In genomic region chr11:101442127-101442693, GRCm38 (mm10) we compare ENCODE assay signal across 8 mouse cellular contexts. TPM values are rescaled to one million over a fixed set of nuclear protein-coding genes. Genes with fewer than 3 reads are reported as not detected.
DNase-seq lines count a peak whose midpoint lies in the region; ATAC-seq and TF ChIP-seq lines count a peak whose summit lies in the region.

TSS of gene Rpl27 (plus strand) at chr11:101442298.

- in situ Hi-C loops in CH12.LX (cut with MboI; ENCODE audit: low pct_ligation_motif_present, low pct_unique_long_range_greater_than_20kb, low sequenced_read_pairs), result no loop called here

- H3K36me3 ChIP-seq in CH12.LX (replicated peaks in 1 of 2; ENCODE audit: control insufficient read depth in 1 of 2, insufficient read depth in 1 of 2, low read length in 1 of 2), result peaks cover 29 to 33% of the 10 kb centered on the region in 2 experiments
- peaks cover 15% of the 10 kb centered on the region; the same call in 1 of the 2 replicates for H3K36me3 ChIP-seq in forebrain, embryonic 11.5 days (ENCODE audit: control insufficient read depth, insufficient read depth, low read length)
- peaks cover 20% of the 10 kb centered on the region for H3K36me3 ChIP-seq in heart, embryonic 16.5 days (ENCODE audit: control insufficient read depth, insufficient read depth)
- peaks cover 33% of the 10 kb centered on the region for H3K36me3 ChIP-seq in liver, embryonic 15.5 days (replicated peaks)
- H3K36me3 ChIP-seq in neural tube, embryonic 12.5 days, result peaks cover 26% of the 10 kb centered on the region

- peak; percentile 65 for TF ChIP-seq RAD21 in CH12.LX (IDR thresholded peaks at IDR 0.05; ENCODE audit: low read depth, low read length)

- H3K9me3 ChIP-seq in CH12.LX (replicated peaks; ENCODE audit: low read length), result no peaks in the 10 kb centered on the region
- no peaks in the 10 kb centered on the region for H3K9me3 ChIP-seq in forebrain, embryonic 11.5 days (ENCODE audit: control insufficient read depth, low read length)
- no peaks in the 10 kb centered on the region for H3K9me3 ChIP-seq in heart, embryonic 16.5 days (replicated peaks; ENCODE audit: control insufficient read depth, low read length)
- H3K9me3 ChIP-seq in liver, embryonic 15.5 days (replicated peaks), result no peaks in the 10 kb centered on the region
- H3K9me3 ChIP-seq in neural tube, embryonic 12.5 days, result no peaks in the 10 kb centered on the region

- peak; percentile 99 for TF ChIP-seq POLR2A in CH12.LX (IDR thresholded peaks at IDR 0.05; ENCODE audit: low read depth, low read length)

- dilution Hi-C loops in CH12.LX (cut with MboI; ENCODE audit: extremely low pct_ligation_motif_present, extremely low pct_unique_long_range_greater_than_20kb, low sequenced_read_pairs), result no loop called here

- peak within 1 kb of the TSS; percentile 72 for H3K27ac ChIP-seq in CH12.LX (ENCODE audit: insufficient read depth, low read depth)
- H3K27ac ChIP-seq in forebrain, embryonic 11.5 days (ENCODE audit: low read depth, low read length), result peak within 1 kb of the TSS; percentile 77
- H3K27ac ChIP-seq in heart, embryonic 16.5 days (ENCODE audit: low read length), result peak within 1 kb of the TSS; percentile 91
- H3K27ac ChIP-seq in liver, embryonic 15.5 days (replicated peaks), result peak within 1 kb of the TSS; percentile 83
- peak within 1 kb of the TSS; percentile 89 for H3K27ac ChIP-seq in neural tube, embryonic 12.5 days

- DNase-seq in CH12.LX (ENCODE audit: extremely low read depth), result peak; percentile 100
- DNase-seq in c-Kit-positive CD71-positive TER-119-negative erythroid progenitor cells, embryonic 14.5 days (ENCODE audit: low read depth), result peak; percentile 100
- DNase-seq in forebrain, embryonic 11.5 days (ENCODE audit: low spot score), result peak; percentile 99
- DNase-seq in kidney, postnatal 36 days, result peak; percentile 96 to 99
- peak; percentile 100 for DNase-seq in telencephalon, adult 2 months (ENCODE audit: low read depth, low spot score)

- H3K9ac ChIP-seq in CH12.LX (ENCODE audit: insufficient read depth, low read depth), result peak within 1 kb of the TSS; percentile 100
- peak within 1 kb of the TSS; percentile 89 for H3K9ac ChIP-seq in forebrain, embryonic 11.5 days (ENCODE audit: low read length)
- peak within 1 kb of the TSS; percentile 95 for H3K9ac ChIP-seq in heart, embryonic 16.5 days (ENCODE audit: low read length)
- peak within 1 kb of the TSS; percentile 78 for H3K9ac ChIP-seq in liver, embryonic 15.5 days
- H3K9ac ChIP-seq in neural tube, embryonic 12.5 days, result peak within 1 kb of the TSS; percentile 89

- under 1% methylated on average over 42 of the region's 42 CpGs for WGBS in forebrain, embryonic 11.5 days
- under 1% methylated on average over 42 of the region's 42 CpGs for WGBS in heart, embryonic 16.5 days
- under 1% methylated on average over 42 of the region's 42 CpGs for WGBS in liver, embryonic 15.5 days (ENCODE audit: insufficient replicate concordance)
- WGBS in neural tube, embryonic 12.5 days, result under 1% methylated on average over 42 of the region's 42 CpGs

- no peaks in the 10 kb centered on the region for H3K27me3 ChIP-seq in CH12.LX (replicated peaks)
- no peaks in the 10 kb centered on the region for H3K27me3 ChIP-seq in forebrain, embryonic 11.5 days (ENCODE audit: control insufficient read depth, insufficient read depth, low read length)
- H3K27me3 ChIP-seq in heart, embryonic 16.5 days (ENCODE audit: control insufficient read depth, insufficient read depth, low read length), result no peaks in the 10 kb centered on the region
- H3K27me3 ChIP-seq in liver, embryonic 15.5 days, result no peaks in the 10 kb centered on the region
- no peaks in the 10 kb centered on the region for H3K27me3 ChIP-seq in neural tube, embryonic 12.5 days (replicated peaks)

- H3K79me2 ChIP-seq in CH12.LX (replicated peaks; ENCODE audit: control insufficient read depth, extremely low read depth, insufficient read depth, poor library complexity, severe bottlenecking), result peaks cover 32% of the 10 kb centered on the region

- TF ChIP-seq CTCF in CH12.LX (conservative IDR thresholded peaks at IDR 0.05 in 1 of 2, IDR thresholded peaks at IDR 0.05 in 1 of 2; ENCODE audit: low read depth in 2 of 2, low read length in 2 of 2), result peak; percentile 74 to 93

- peak within 1 kb of the TSS; percentile 97 for H3K4me2 ChIP-seq in CH12.LX (ENCODE audit: insufficient read depth, low read depth, poor library complexity, severe bottlenecking)
- H3K4me2 ChIP-seq in forebrain, embryonic 11.5 days (ENCODE audit: low read depth, low read length, severe bottlenecking), result peak within 1 kb of the TSS; percentile 92
- H3K4me2 ChIP-seq in heart, embryonic 16.5 days (ENCODE audit: low read depth, low read length), result peak within 1 kb of the TSS; percentile 76
- peak within 1 kb of the TSS; percentile 80 for H3K4me2 ChIP-seq in liver, embryonic 15.5 days
- peak within 1 kb of the TSS; percentile 87 for H3K4me2 ChIP-seq in neural tube, embryonic 12.5 days (replicated peaks)

- no peak; the same call in 1 of the 2 replicates for TF ChIP-seq EP300 in CH12.LX (IDR thresholded peaks at IDR 0.05; ENCODE audit: low read length)

- peak within 1 kb of the TSS; percentile 74 to 98 (median 98) for H3K4me3 ChIP-seq in CH12.LX (replicated peaks in 1 of 3; ENCODE audit: low read depth in 2 of 3, low read length in 2 of 3, poor library complexity in 1 of 3)
- H3K4me3 ChIP-seq in forebrain, embryonic 11.5 days (ENCODE audit: low read depth, low read length), result peak within 1 kb of the TSS; percentile 90
- peak within 1 kb of the TSS; percentile 91 for H3K4me3 ChIP-seq in heart, embryonic 16.5 days (ENCODE audit: low read length)
- H3K4me3 ChIP-seq in liver, embryonic 15.5 days (replicated peaks), result peak within 1 kb of the TSS; percentile 81
- H3K4me3 ChIP-seq in neural tube, embryonic 12.5 days, result peak within 1 kb of the TSS; percentile 79

- peaks cover 12 to 25% of the 10 kb centered on the region in 2 experiments for H3K4me1 ChIP-seq in CH12.LX (ENCODE audit: control insufficient read depth in 1 of 2, insufficient read depth in 2 of 2)
- H3K4me1 ChIP-seq in forebrain, embryonic 11.5 days (replicated peaks; ENCODE audit: control insufficient read depth, insufficient read depth, low read length), result peaks cover 7% of the 10 kb centered on the region
- peaks cover 7% of the 10 kb centered on the region for H3K4me1 ChIP-seq in heart, embryonic 16.5 days (ENCODE audit: control insufficient read depth, insufficient read depth, low read length)
- peaks cover 25% of the 10 kb centered on the region for H3K4me1 ChIP-seq in liver, embryonic 15.5 days (replicated peaks)
- peaks cover 17% of the 10 kb centered on the region for H3K4me1 ChIP-seq in neural tube, embryonic 12.5 days

- peak; percentile 97 for ATAC-seq in forebrain, embryonic 11.5 days (replicated peaks; ENCODE audit: low FRiP score)
- peak; percentile 99 for ATAC-seq in heart, embryonic 16.5 days (replicated peaks; ENCODE audit: extremely low read depth, insufficient read depth, low FRiP score)
- peak; percentile 99 for ATAC-seq in liver, embryonic 15.5 days (ENCODE audit: insufficient read depth)
- peak; percentile 100 for ATAC-seq in neural tube, embryonic 12.5 days (ENCODE audit: low FRiP score, low read depth)

TF ChIP-seq in CH12.LX, 34 proteins besides CTCF, POLR2A, EP300 and RAD21 (continues in another document):
- TF ChIP-seq TBP (conservative IDR thresholded peaks at IDR 0.05; ENCODE audit: low read depth, low read length) (peak; percentile 97), MAZ (IDR thresholded peaks at IDR 0.05; ENCODE audit: low read depth, low read length) (peak; percentile 98; the same call in 1 of the 2 replicates), KAT2A (IDR thresholded peaks at IDR 0.05; ENCODE audit: insufficient replicate concordance, low read length) (peak; percentile 99), TCF12 (IDR thresholded peaks at IDR 0.05; ENCODE audit: low read depth, low read length) (peak; percentile 97), NELFE (IDR thresholded peaks at IDR 0.05; ENCODE audit: low read depth, low read length) (peak; percentile 98), ELF1 (IDR thresholded peaks at IDR 0.05; ENCODE audit: low read depth, low read length) (peak; percentile 100), ZNF384 (IDR thresholded peaks at IDR 0.05; ENCODE audit: low read depth, low read length) (peak; percentile 75), USF1 (IDR thresholded peaks at IDR 0.05; ENCODE audit: low read depth, low read length) (no peak; the same call in 1 of the 2 replicates), POLR2AphosphoS2 (IDR thresholded peaks at IDR 0.05; ENCODE audit: low read depth, low read length) (peak; percentile 73; the same call in 1 of the 2 replicates), NRF1 (IDR thresholded peaks at IDR 0.05; ENCODE audit: low read depth, low read length) (peak; percentile 61), BHLHE40 (IDR thresholded peaks at IDR 0.05; ENCODE audit: low read depth, low read length) (peak; percentile 64), UBTF (IDR thresholded peaks at IDR 0.05; ENCODE audit: low read depth, low read length) (peak; percentile 51; the same call in 1 of the 2 replicates), ETS1 (conservative IDR thresholded peaks at IDR 0.05; ENCODE audit: low read depth, low read length) (peak; percentile 76), E2F4 (IDR thresholded peaks at IDR 0.05; ENCODE audit: insufficient replicate concordance, low read depth, low read length) (no peak), MYC (IDR thresholded peaks at IDR 0.05; ENCODE audit: low read depth, low read length) (peak; percentile 99), MAX (IDR thresholded peaks at IDR 0.05; ENCODE audit: low read length) (peak; percentile 91), GABPA (IDR thresholded peaks at IDR 0.05; ENCODE audit: insufficient replicate concordance, low read depth, low read length) (peak; percentile 86; the same call in 1 of the 2 replicates), ZC3H11A (IDR thresholded peaks at IDR 0.05; ENCODE audit: low read depth, low read length) (no peak), USF2 (conservative IDR thresholded peaks at IDR 0.05; ENCODE audit: low read depth, low read length) (no peak), JUND (conservative IDR thresholded peaks at IDR 0.05; ENCODE audit: low read depth, low read length) (peak; percentile 59; the same call in 1 of the 2 replicates), JUN (IDR thresholded peaks at IDR 0.05; ENCODE audit: insufficient read depth, low read depth, low read length) (no peak), MAFK (IDR thresholded peaks at IDR 0.05; ENCODE audit: insufficient replicate concordance, low read length) (no peak)

RNA-seq across cellular contexts. Expression of gene Rpl27, which starts in this region (rescaled TPM):
- total RNA-seq in CH12.LX (2012; rRNA removed) (3,039 and 3,055 TPM in 2 replicates), CH12.LX (2014; rRNA removed) (5,415 and 5,728 TPM in 2 replicates)
- 881 and 909 TPM in 2 replicates for polyA plus RNA-seq in CH12.LX (2012; ENCODE audit: insufficient read length, low read depth)
- 370 and 424 TPM in 2 replicates for polyA plus RNA-seq in forebrain, embryonic 11.5 days (2014; fragmentation: Nextera tagmentation; extraction: Ambion mirVana)
- 166 and 174 TPM in 2 replicates for polyA plus RNA-seq in heart, embryonic 16.5 days (2015; fragmentation: Nextera tagmentation; extraction: Ambion mirVana)
- polyA plus RNA-seq in liver, embryonic 15.5 days (2015; fragmentation: Nextera tagmentation; extraction: Ambion mirVana), result 149 and 195 TPM in 2 replicates
- 327 and 346 TPM in 2 replicates for polyA plus RNA-seq in neural tube, embryonic 12.5 days (2016; fragmentation: Nextera tagmentation; extraction: Ambion mirVana)

Comparison
In these comparisons a context has a peak if more than half of its experiments do, and no peak if none do; other contexts are left out.
1. Peak in every context shown above with its lines: DNase-seq, ATAC-seq, H3K4me3 ChIP-seq and H3K27ac ChIP-seq.